Mouse (Mus musculus): ENCODE data around the gene Rpl35.

Gene Rpl35

DNA sequence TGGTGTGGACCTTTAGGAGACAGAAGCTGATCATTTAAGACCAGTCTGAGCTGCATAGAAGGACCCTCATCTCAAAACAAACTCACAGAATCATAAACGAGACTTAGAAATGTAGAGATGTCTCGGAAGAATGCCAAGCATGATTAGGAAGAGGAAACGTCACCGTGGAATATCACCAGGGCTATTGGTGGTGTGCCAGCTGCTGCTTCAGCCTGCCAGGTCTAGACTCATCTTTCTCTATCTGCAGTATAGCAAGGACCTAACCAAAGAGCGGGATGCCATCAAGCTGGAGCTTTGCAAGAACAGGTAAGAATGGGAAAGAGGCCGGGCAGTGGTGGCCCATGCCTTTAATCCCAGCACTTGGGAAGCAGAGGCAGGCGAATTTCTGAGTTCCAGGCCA, 31.7 kb downstream of the Rpl35 start:
- TF ChIP-seq POU5F1 (IDR thresholded peaks at IDR 0.05; ENCODE audit: borderline replicate concordance, low read length) = no peak
- no peak for TF ChIP-seq NANOG (IDR thresholded peaks at IDR 0.05; ENCODE audit: borderline replicate concordance, low read length)

DNA sequence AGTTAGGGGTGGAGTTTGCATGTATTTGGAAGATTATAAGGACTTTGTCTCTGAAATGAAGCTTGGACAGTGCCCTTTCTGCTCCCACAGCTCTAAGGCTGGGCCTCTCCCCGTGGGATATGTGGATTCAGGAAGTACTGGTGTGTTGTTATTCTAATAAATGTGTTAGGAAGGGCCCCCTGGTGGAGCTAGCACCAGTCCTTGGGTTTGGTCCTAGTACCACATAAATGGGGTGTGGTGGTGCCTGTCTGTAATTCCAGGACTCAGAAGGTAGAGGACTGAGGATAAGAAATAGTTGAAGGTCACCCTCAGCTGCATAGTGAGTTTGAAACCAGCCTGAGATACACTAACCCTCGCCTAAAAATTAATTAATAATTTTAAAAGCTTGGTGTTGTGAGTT, 32.2 kb downstream of the Rpl35 start:
- no peak for TF ChIP-seq CTCF (conservative IDR thresholded peaks at IDR 0.05; ENCODE audit: low read length)
- no peak for TF ChIP-seq NANOG (IDR thresholded peaks at IDR 0.05; ENCODE audit: borderline replicate concordance, low read length)
- TF ChIP-seq POU5F1 (IDR thresholded peaks at IDR 0.05; ENCODE audit: borderline replicate concordance, low read length) = no peak
- Histone ChIP-seq H3K9me3 (ENCODE audit: low read length) (no peaks in the 10 kb centered on the region), H3K4me1 (replicated peaks; ENCODE audit: low read depth, low read length) (peaks cover 29% of the 10 kb centered on the region), H3K4me3 (replicated peaks; ENCODE audit: low read length) (no peak overlapping the region), H3K27me3 (ENCODE audit: insufficient read depth, low read length) (peaks cover 23% of the 10 kb centered on the region), H3K36me3 (ENCODE audit: insufficient read depth, low read length) (no peaks in the 10 kb centered on the region)

More for the DNA sequence above, 31.7 kb downstream of the Rpl35 start:
- Histone ChIP-seq H3K4me3 (replicated peaks; ENCODE audit: low read length) (no peak overlapping the region), H3K4me1 (replicated peaks; ENCODE audit: low read depth, low read length) (peaks cover 29% of the 10 kb centered on the region), H3K27me3 (ENCODE audit: insufficient read depth, low read length) (peaks cover 25% of the 10 kb centered on the region), H3K36me3 (ENCODE audit: insufficient read depth, low read length) (no peaks in the 10 kb centered on the region), H3K9me3 (ENCODE audit: low read length) (no peaks in the 10 kb centered on the region)

DNA sequence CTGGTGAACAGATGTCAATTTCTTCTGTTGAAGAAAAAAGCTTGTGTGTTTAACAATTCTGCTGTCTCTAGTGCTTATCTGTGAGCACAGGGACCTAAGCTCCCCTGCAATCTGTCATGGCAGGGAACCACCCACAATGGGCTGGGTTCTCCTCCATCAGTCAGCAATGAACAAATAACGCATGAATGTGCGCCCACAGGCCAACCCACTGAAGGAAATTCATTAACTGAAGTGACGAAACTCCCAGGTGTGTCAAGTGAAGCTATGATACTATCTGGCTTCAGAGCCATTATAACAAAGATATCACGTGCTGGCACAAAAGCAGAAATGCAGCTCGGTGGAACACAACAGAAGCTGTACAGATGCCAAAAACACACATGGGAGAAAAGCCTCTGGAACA, 35.4 kb downstream of the Rpl35 start:
- no peaks in the 10 kb centered on the region for H3K9me3 ChIP-seq (ENCODE audit: low read length)
- no peaks in the 10 kb centered on the region; the same call in 1 of the 2 replicates for H3K27me3 ChIP-seq (ENCODE audit: insufficient read depth, low read length)
- H3K36me3 ChIP-seq (ENCODE audit: insufficient read depth, low read length) = no peaks in the 10 kb centered on the region
- no peak overlapping the region for H3K4me3 ChIP-seq (replicated peaks; ENCODE audit: low read length)
- TF ChIP-seq POU5F1 (IDR thresholded peaks at IDR 0.05; ENCODE audit: borderline replicate concordance, low read length) = no peak
- no peak for TF ChIP-seq CTCF (conservative IDR thresholded peaks at IDR 0.05; ENCODE audit: low read length)
- TF ChIP-seq NANOG (IDR thresholded peaks at IDR 0.05; ENCODE audit: borderline replicate concordance, low read length) = no peak
- peaks cover 12% of the 10 kb centered on the region for H3K4me1 ChIP-seq (replicated peaks; ENCODE audit: low read depth, low read length)

DNA sequence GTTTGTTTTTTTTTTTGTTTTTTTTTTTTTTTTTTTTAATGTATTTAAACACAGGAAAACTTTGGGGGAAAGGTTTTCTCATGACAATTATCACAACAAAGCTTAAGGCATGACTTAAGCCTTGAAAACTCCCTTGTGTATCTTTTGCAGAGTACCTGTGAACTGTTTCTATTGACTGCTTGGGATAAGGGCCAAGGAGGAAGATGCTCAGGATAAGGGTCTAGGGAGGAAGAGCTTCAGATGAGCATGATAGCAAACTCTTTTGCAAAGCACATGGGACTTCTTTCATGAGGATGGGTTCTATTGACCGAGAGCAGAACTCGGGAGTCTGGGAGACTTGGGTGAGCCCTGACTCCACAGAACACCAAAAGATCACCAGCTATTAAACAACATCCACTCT, 35.8 kb downstream of the Rpl35 start:
- H3K4me3 ChIP-seq (replicated peaks; ENCODE audit: low read length) = no peak overlapping the region
- TF ChIP-seq NANOG (IDR thresholded peaks at IDR 0.05; ENCODE audit: borderline replicate concordance, low read length) (no peak), POU5F1 (IDR thresholded peaks at IDR 0.05; ENCODE audit: borderline replicate concordance, low read length) (no peak)
- no peaks in the 10 kb centered on the region for H3K9me3 ChIP-seq (ENCODE audit: low read length)

DNA sequence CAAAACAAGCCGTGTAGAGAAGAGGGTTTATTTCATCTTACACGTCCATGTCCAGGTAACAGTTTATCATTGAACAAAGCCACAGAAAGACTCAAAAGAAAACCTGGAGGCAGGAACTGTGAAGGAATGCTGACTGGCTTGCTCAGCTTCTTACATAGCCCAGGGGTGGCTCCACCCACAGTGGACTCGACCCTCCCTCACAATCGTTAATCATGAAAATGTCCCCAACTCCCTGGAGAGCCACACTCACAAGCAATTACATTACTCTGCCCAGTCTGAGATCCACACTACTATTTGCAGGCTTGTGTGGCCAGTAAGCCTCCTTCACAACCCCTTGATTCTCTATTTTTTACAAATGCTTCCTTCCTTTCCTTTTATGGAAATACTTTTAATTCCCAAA, 41.2 kb downstream of the Rpl35 start:
- Histone ChIP-seq H3K4me3 (replicated peaks; ENCODE audit: low read length) (no peak overlapping the region), H3K36me3 (ENCODE audit: insufficient read depth, low read length) (no peaks in the 10 kb centered on the region), H3K9me3 (ENCODE audit: low read length) (no peaks in the 10 kb centered on the region), H3K27me3 (ENCODE audit: insufficient read depth, low read length) (no peaks in the 10 kb centered on the region; the same call in none of the 2 replicates), H3K4me1 (replicated peaks; ENCODE audit: low read depth, low read length) (peaks cover 8% of the 10 kb centered on the region)
- TF ChIP-seq NANOG (IDR thresholded peaks at IDR 0.05; ENCODE audit: borderline replicate concordance, low read length) (no peak), POU5F1 (IDR thresholded peaks at IDR 0.05; ENCODE audit: borderline replicate concordance, low read length) (no peak), CTCF (conservative IDR thresholded peaks at IDR 0.05; ENCODE audit: low read length) (no peak)

More for the DNA sequence above, 35.8 kb downstream of the Rpl35 start:
- no peaks in the 10 kb centered on the region; the same call in 1 of the 2 replicates for H3K27me3 ChIP-seq (ENCODE audit: insufficient read depth, low read length)
- no peaks in the 10 kb centered on the region for H3K36me3 ChIP-seq (ENCODE audit: insufficient read depth, low read length)
- peaks cover 10% of the 10 kb centered on the region for H3K4me1 ChIP-seq (replicated peaks; ENCODE audit: low read depth, low read length)

DNA sequence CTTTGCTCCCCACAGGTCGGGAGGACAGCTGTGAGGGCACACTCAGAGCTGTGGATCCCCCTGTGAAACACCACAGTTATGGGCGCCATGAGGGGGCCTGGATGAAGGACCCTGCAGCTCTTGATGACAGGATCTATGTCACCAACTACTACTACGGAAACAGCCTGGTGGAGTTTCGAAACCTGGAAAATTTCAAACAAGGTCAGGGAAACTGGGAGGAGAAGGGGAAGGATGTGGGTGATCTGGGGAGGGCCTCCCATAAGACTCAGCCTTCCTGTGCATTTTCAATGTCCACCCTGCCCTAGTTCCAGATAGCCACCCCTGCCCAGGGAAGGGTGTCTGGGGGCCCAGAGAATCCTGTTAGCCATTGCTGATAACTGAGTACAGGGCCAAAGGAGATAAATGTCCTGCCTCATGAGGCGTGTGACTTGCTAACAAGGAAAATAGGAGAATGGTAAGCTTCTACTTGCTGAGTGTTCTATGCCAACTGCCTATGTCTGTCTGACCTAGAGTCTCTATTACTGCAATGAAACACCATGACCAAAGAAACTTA, 47.7 kb downstream of the Rpl35 start:
- TF ChIP-seq NANOG (IDR thresholded peaks at IDR 0.05; ENCODE audit: borderline replicate concordance, low read length) (no peak), CTCF (conservative IDR thresholded peaks at IDR 0.05; ENCODE audit: low read length) (no peak), POU5F1 (IDR thresholded peaks at IDR 0.05; ENCODE audit: borderline replicate concordance, low read length) (no peak)
- H3K36me3 ChIP-seq (ENCODE audit: insufficient read depth, low read length) = no peaks in the 10 kb centered on the region
- no peaks in the 10 kb centered on the region; the same call in 1 of the 2 replicates for H3K27me3 ChIP-seq (ENCODE audit: insufficient read depth, low read length)
- no peaks in the 10 kb centered on the region for H3K4me1 ChIP-seq (replicated peaks; ENCODE audit: low read depth, low read length)
- no peak overlapping the region for H3K4me3 ChIP-seq (replicated peaks; ENCODE audit: low read length)
- peaks cover 47% of the 10 kb centered on the region for H3K9me3 ChIP-seq (ENCODE audit: low read length)

DNA sequence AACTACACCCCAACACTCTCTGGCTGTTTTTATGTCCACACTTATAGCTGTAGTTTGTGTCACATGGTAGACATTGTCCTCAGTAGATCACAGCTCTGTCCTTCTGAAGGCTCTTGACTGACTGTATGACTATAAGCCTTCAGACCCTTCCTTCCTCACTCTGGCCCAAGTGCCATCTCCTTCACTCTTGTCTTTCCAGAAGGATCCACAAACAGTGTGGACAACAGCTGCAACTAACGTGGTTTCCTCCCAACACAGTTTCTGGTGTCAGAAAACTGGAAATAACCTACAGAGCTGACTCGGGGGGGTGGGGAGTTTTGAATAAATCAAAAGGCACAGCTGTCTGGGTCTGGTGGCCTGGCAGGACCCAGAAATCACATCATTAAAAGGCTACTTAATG, 49.4 kb downstream of the Rpl35 start:
- H3K4me3 ChIP-seq (replicated peaks; ENCODE audit: low read length) = no peak overlapping the region
- H3K4me1 ChIP-seq (replicated peaks; ENCODE audit: low read depth, low read length) = no peaks in the 10 kb centered on the region
- peaks cover 47% of the 10 kb centered on the region for H3K9me3 ChIP-seq (ENCODE audit: low read length)
- H3K36me3 ChIP-seq (ENCODE audit: insufficient read depth, low read length) = no peaks in the 10 kb centered on the region
- TF ChIP-seq NANOG (IDR thresholded peaks at IDR 0.05; ENCODE audit: borderline replicate concordance, low read length) (no peak), CTCF (conservative IDR thresholded peaks at IDR 0.05; ENCODE audit: low read length) (no peak), POU5F1 (IDR thresholded peaks at IDR 0.05; ENCODE audit: borderline replicate concordance, low read length) (no peak)
- H3K27me3 ChIP-seq (ENCODE audit: insufficient read depth, low read length) = no peaks in the 10 kb centered on the region

DNA sequence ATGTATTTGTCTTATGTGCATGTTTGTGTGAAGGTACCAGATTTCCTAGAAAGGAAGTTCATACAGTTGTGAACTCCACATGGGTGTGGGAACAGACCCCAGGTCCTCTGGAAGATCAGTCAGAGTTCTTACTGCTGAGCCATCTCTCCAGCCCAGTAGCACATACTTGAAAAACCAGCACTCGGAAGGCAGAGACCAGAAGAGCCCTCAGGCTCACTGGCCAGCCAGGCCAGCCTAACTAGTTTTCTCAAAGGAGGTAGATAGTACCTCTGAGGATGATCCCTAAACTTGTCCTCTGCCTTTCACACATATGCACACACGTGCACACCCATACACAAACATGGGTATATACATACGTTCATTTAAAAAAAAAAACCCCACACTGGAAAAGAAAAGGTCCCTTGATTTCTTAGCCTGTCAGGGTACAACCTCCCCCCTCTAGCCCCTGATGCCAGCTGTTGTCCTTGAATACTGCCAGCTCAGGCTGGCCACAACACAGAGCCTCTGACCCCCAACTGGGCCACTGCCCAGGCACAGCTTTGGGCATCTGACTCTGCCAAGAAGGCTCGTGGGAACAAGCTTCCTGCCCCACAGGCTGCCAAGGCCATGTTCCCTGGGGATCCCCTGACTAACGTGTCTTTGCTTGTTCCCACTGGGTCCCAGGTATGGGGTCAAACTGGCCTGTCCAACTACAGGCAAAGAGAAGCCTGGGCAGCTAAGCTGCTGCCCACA, 52.1 kb downstream of the Rpl35 start:
- no peak for TF ChIP-seq POU5F1 (IDR thresholded peaks at IDR 0.05; ENCODE audit: borderline replicate concordance, low read length)
- TF ChIP-seq NANOG (IDR thresholded peaks at IDR 0.05; ENCODE audit: borderline replicate concordance, low read length) = no peak
- TF ChIP-seq CTCF (conservative IDR thresholded peaks at IDR 0.05; ENCODE audit: low read length) = no peak
- Histone ChIP-seq H3K36me3 (ENCODE audit: insufficient read depth, low read length) (no peaks in the 10 kb centered on the region), H3K9me3 (ENCODE audit: low read length) (peaks cover 47% of the 10 kb centered on the region), H3K4me3 (replicated peaks; ENCODE audit: low read length) (no peak overlapping the region), H3K27me3 (ENCODE audit: insufficient read depth, low read length) (0 out of 2 replicates have a peak, but pooled peaks cover 3% of the 10 kb centered on the region), H3K4me1 (replicated peaks; ENCODE audit: low read depth, low read length) (no peaks in the 10 kb centered on the region)
